Mouse (Mus musculus) right cerebral cortex, postnatal 14 days (tissue): ENCODE measurements around the gene Trak1.

Experiments used
- DNase-seq: peaks from one replicate; pipeline ENCODE4 v3.0.0; 2022

Gene Trak1

DNA sequence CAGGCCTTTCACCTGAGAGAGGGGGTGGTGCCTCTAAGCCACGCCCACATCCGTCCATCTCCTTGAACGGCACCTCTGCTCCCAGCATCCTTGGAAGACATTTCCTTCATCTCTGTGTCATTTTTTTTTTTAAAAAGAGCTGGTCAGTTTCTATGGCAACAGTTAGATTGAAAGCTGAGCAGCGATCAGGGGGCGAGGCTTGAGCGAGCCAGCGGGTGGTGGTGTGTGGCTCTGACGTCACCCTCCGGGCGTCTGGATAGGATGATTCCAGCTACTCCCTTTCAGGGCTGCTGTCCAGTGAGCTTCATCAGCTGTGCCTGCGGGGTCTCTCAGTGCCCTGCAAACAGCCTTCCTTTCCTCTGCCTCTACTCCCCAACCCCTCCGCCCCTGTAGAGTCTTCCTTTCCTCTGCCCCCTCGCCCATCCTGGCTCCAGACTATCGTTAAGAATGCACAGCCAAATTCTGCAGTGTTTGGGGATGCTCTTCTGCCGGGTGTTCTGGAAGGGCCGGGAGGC lies 105.9 kb downstream of the Trak1 start:
- peak; percentile 87 for DNase-seq

DNA sequence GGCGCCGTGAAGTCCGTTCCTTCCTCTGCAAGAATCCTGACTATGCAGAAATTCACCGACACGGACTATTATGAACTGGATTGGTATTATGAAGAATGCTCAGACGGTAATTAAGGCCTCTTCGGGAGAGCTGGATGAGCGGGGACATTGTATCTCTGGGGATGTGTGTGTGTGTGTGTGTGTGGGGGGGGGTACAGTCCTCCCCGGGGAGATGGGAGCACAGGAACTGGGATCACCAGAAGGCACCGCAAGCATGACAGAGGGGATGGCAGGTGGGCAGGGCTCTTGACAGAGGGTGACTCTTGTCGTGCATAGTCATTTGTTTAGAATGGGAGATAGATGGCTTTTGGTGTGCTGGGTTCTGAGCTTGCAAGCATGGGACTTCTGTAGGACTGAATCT lies 106.4 kb downstream of the Trak1 start:
- no peak for DNase-seq

DNA sequence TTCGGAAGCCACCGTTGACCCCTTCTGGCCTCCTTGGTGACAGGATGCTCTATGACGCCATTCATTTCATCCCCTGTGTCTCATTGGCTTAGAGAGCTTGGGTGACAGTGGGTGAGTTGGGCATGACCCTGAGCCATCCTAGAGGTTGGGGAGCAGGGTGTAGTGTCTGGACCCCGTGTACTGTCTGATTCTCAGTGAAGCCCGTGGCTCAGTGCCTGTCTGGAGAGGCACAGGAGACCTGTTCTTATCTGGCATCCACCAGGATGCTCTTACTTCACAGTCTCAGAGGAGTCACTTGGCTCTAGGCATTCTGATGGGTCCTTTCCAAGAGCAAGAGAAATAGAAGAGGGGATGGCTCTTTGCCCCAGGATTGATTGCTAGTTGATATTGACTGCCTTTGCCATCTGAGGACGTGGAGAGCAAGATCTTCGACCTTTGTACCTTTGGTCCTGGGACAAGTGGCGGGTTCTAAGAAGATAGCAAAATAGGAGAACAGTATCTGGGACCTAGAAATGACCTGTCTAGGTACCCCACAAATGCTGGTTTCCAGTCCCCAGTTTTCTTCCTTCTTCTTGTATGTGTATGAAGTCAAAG lies 107.9 kb downstream of the Trak1 start:
- no peak for DNase-seq

DNA sequence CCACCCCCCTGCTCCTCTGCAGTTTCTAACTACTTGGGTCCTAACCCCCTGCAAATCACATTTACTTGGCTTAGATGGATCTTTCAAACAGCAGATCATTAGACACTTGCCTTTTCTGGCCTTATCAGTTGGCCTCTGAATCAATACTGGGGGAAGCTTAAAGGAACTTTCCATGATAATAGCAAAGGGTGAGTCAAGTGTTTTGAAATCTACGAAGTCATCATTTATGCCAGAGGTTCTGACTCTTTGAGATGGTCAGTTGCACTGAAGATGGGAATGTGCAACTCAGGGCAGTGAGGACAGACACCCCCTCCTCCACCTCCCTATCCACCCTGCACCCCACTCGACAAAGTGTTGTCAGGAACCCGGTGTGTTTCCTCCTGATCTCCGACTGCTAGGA lies 108.5 kb downstream of the Trak1 start:
- DNase-seq, result no peak

DNA sequence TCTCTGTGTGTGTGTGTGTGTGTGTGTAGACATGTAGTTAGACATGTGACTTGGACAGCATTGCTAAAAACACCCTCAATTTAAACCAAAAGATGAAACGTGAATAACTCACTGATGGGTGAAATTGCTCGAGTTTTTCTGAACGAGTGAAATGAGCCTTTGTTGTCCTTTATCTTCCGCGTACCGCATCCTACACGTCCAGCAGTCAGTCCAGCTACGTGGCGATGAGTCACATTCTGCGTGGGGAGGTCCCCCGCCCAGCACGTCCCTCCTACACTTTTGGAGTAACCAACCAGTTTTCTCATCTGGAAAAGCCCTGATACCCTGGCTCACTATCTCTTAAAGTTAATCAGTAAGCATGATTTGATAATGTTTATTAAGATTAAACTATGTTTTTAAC lies 116.9 kb downstream of the Trak1 start:
- no peak for DNase-seq

DNA sequence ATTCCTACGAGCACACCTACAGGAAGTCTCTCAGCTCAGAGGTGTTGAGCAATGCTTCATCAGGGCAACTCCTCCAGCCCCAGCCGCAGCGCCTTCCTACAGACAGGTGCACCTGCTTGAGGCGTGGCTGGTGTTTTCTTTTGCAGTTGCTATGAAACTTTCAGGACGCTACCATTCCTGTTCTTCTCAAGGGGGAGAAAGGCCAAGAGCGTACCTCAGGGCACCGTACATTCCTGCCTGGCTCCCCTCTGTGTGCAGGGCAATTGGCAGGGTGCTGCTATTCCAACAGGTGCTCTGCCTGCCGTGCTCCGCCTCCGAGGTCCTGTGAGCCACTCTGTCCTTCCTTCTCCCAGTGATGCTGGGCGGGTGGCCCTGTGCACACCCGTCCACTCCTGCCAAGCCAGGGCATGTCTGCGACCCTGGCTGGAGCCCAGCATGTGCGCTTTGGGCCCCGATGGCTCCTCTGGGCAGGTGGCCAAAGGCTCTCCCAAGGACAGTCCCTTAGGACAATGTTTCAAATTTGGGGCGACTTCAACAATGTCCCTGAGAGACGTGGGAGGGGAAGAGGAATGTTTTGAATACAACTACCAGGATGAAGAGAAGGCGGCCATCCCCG lies 118.4 kb downstream of the Trak1 start:
- peak; percentile 27 for DNase-seq

DNA sequence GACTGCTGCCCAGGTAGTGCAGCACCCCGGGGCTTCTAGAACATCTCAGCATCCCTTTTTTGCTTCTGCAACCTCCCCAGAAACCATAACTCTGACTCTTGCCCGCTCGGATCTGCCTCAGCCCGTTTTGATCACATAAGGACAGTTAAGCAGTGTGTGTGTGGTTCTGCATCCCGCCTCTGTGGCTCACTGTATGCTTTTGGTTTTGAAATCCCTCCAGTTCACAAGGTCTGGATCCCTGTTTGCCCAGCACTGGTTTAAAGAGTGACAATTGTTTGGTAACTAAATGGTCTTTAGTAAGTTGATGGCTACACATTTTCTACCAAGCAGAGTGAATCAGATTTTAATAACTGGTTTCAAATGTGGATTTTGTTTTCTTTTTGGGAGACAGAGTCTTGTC lies 119.2 kb downstream of the Trak1 start:
- no peak for DNase-seq

DNA sequence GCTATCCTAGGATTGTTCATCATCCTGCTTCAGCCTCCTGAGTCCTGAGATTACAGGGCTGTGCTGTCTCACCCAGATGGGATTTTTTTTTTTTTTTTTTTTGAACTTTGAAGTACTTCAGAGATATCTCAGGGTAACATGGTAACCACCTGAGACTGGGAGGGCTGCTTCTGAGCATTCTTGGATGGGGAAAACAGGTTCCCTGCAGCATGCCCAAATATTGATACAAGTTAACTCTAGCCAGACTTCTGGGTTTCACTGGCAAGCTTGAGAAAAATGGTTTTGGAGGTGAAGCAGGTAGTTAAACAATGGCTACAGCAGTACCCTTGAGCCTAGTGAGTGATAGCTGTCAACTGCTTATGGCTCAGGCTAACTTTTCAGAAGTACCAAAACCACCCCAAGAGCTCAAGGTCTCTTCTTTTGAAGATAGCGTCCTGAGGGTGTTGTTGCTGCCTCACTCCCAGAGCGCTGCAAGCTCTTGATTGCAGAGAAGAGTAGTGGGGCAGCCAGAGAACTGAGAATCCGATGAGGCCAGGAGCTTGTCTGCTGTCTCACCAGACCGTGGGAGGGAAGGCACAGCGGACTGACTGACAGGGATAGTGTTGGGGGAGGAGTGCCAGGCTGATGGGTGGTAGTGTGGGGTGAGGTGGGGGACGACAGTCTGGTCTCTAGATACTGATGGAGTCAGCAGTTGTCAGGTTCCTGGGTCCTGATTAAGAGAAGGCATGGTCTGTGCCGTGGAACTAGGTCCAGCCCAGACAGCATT lies 119.8 kb downstream of the Trak1 start:
- DNase-seq, result no peak

DNA sequence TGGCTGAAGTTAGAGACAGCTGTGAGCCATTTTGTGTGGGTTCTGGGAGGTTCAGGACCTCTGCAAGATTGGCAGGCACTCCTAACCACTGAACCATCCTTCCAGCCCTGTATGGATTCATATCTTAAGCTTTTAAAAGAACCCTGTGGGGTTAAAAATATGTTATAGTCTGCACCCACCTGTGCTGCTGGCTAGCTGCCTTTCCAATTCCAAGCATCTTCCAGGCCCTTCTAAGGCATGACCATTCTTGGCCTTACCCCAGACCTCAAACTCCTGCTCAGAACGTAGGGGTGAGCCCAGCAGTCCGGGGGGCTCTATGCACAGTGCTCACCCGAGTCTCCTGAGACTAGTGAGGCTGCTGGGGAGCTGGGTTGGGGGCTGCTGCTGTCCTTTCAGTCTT lies 121.7 kb downstream of the Trak1 start:
- no peak for DNase-seq

DNA sequence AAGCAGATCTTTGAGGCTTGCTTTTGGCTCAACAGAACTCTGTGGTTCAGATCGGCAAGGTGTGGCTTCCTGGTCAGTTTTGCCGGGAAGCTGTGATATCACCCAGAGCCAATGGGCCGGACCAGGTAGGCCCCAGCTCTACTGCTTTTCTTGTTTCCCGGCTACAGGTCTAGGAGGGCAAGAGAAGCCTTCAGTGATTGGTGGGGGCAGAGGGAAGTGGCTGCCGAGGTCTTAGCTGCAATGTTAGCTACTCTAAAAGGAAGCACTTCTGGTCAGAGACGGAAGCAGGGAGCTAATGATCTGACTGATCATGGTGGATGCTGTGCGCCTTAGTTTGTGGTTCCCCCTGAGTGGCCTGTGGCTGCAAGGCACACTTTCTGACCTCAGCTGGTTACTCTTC lies 122.3 kb downstream of the Trak1 start:
- DNase-seq, result no peak

DNA sequence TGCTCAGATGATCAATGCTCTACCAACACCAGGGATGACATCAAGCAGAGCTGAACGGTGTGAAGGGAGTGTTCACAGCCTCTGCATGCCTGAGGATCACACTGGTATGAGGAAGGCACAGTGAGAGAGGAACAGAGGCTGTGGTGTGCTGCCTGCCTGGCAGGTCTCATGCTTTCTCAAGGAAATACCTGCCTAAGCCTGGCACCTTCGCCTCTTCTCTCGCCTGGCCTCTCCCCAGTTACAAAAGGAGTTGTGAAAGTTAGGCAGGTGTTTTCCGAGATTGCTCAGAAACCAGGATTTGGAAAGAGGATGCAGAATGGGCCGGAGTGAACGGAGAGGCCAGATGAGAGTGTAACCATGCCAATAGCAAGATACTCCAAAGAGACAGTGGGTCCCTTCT lies 123.5 kb downstream of the Trak1 start:
- no peak for DNase-seq

DNA sequence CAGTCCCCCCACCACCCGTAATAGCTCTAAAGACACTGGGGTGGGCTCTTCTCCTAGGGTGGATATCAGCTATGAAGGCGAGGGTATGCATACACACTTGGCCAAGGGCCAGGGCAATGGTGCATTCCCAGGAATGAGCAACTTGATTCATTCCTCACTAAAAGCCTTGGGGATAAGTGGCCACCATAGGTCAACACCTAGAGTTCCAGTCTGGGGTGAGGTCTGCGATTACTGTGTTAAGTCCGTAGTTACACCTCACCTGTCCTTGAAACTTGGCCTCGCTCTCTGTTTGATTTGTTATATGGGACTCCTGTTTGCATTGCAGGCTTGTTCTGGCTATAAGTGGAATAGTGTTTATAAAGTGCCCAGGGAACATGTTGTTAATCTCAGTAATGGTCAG lies 125.1 kb downstream of the Trak1 start:
- DNase-seq, result no peak

DNA sequence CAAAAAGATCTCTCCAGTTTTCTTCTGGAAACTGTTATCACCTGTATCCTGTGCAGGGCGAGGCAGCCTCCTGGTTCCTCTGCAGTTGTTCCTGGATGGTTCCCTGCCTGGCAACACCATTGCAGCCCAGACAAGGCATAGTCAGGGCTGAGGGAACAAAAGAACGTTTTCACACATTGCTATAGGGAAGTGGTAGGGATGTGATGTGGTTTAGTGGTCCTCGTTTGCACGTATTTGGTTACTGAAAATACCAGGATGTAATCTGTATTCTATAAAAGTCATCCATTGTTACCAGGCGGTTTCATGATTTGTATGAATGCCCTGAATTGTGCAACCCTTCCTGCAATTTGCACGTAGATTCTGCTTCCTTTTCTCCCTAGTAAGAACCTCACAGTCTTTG lies 126.3 kb downstream of the Trak1 start:
- no peak for DNase-seq

DNA sequence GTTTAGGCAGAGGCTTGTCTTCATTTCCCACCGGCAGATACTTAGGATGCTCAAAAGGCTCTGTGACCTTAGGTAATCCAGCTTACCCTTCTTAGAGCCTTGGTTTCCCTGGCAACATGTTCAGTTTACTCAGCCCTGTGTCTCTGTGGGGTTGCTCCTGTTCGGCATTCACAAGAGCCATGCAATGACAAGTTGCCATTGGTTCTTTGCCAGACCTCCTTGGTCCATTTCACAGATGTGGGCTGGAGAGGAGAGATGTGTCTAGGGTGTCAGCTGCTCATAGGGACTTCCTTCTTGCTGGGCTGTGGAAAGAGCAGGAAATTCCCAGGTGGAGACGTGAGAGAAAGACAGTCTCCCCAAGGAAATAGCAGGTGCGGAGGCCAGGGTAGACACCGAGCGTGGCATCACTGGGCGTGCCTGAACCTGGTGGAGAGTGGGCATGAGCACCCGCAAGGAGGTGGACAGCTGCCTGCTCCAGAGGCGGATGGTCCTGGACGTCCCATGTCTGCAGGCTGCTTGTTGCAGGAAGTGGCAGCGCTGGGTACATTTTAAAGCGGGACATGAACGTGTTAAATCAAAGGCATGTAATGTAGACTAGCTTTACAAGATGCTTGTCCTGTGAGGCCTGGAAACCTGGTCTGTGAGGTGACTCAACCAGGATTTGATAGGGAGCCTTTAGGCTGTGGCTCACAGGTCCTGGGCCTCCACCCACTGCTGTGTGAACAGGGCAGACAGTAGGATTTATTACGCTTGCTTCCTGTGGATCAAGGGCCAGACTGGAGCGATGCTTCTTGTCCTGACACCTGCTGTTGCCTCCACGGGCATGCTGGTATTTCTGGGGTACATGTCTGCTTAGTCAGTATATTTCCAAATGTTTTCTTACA lies 127.2 kb downstream of the Trak1 start:
- DNase-seq, result no peak

DNA sequence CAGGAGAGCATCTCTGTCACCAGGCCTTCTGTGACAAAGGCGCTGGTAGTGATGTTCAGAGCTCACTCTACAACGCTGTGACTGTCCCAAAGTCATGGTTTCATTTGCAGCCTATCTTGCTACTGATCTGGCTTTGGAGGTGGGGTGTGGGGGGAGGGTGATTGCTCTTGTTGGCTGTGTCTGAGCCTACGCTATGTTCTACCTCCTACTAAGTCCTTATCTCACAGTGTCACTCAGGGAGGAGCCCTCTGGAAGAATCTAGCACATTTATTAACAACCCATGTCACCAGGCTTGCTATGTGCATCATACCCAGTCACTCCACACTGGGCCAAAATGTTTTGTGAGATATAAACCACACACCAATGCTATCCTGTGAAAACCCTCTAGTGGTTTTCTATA lies 129.1 kb downstream of the Trak1 start:
- no peak for DNase-seq

DNA sequence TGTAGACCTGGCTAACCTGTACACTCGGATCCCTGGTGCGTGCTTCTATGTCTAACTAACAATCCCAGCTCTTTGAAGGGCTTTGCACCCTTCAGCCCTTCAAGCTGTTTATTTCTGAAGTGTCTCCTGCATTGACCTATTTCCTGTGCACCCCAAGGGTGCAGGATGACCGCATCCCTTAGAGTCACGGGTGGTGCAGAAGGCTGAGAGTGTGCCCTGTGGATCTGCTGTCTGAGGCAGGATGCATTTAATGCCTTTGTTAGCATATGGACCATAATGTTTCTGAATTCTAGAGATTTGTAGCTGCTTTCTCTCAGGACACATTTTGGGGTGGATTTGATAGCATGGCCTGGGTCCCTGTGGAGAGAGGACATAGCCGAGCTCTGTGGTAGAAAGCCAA lies 129.6 kb downstream of the Trak1 start:
- no peak for DNase-seq

DNA sequence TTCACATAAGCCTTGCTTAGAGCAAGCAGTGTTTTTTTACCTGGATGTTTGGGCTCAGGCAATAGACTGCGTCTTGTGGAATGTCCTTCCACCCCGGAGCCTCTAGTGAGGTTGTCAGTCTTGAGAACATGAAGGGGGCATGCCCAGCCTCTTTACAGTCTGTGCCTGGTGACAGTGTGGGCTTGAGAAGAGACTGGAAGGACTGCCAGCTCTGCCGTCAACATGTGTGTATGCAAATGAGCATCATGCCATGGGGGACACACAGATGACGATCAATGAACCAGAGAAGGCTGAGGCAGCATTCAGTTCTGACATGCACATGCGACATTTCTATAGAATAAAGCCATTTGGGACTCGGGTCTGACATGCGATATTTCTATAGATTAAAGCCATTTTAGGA lies 132.3 kb downstream of the Trak1 start:
- no peak for DNase-seq

DNA sequence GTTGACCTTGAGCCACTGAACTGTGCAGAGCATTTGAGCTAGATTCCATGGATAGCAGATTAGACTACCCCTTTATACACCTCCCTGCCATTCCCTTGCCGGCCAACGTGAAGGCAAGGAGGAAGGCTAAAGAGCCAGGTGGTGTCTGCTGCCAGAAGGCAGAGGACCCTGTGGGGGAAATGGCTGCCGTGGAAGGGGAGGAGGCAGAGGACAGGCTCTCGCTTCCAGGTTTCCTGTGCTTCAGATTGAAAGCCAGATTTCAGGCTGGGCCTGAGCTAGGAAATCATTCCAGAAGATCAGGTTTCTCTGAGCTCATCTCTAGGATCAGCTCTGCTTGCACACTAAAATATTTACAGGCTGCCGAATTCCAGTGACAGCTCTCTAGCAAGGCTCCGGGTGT lies 133.1 kb downstream of the Trak1 start:
- no peak for DNase-seq

DNA sequence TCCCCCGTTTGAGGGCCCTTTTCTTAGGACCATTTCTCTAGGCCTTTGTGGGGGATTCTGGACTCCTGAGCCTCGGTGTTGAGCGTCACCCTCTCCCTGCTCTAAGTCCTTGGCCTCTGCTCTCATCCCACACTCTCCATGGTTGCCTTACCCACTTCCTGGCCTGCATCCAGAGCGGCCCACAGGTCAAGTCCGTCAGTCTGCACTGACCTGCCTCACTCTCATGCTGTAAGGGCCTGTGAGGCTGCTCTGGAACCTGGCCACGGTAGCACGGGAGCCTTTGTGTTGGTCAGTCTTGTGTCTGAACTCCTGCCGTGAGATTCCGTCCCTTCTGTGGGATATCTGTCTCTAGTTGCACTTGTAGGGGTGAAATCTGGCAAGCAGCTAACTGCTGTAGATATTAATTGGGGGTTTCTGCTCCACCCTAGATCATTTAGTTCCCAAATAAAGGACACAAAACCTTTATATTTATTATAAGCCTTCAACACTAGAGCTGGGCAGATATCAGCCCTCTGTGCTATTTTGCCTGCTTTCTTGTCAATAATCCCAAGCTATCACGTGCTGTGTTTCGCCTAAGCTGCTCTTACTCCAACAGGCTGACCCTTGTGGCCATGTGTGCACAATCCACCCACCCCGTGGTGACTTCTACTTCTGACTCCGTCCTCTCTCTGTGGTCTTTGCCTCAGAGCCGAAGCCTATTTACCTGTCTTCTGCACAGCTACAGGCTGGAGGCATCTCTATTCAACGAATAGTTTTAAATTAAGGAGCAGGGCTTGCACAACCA lies 136.6 kb downstream of the Trak1 start:
- no peak for DNase-seq

DNA sequence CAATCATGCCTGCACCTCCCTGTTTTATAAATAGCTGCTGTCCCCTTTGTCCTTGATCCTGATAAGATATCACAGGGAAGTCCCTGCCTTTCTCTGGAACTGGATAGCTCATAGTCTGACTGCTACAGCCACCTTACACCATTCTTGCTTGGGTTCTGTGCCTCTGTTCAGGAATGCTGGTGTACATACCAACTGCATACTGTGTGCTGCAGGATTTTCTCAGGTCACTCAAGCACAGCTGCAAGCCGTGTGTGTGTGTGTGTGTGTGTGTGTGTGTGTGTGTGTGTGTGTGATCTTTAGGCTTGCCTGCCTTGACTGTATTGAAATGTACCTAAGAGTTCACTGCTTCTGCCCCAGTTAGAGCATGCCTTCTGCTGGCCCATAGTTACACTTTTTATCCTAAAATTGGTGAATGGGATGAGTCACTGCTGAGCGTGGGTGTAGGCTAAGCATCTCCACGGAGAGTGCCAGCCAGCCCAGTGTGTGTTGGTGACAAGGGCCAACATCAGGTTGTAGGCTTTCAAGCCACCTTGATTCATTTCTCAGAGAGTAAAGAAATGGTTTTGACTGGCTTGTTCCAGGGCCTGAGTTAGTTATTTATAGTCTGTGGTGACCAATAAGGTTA lies 138.1 kb downstream of the Trak1 start:
- DNase-seq, result no peak

DNA sequence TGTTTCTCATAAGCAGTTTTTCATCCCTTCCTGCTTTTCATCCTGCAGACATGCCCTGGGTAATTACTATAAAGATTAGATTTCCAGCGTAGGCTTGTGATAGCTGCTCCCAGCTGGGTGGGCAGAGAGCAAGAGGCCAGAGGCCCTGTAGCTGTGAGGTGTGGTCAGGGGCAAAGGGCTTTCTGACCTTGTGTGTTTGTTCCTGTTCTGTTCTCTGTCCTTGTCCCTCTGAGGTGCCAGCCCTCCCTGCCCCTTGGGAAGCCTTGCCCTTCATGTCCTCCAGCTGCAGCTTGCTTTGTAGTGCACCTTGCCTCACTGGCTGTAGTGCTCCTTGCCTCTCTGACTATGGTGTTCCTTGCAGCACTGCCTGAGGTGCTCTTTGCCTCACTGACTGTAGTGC lies 139.2 kb downstream of the Trak1 start:
- DNase-seq, result no peak

DNA sequence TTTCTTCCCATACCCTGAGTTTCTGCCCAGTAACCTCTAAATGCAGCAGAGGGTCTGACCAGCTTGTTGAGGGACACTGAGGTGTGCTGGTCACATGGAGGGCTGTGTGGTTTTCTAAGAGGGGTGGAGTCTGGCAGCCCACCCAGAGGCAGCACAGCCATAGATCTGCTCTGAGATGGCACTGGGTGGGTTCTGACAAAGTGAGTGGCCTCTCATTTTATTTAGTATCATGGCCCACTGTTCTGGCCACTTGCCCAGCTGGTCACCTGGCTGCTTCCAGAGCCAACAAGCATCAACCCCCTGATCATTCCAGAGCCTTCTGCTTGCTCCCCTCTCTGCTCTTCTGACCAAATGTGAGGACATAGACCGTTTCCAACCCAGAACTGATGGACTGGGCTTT lies 144.8 kb downstream of the Trak1 start:
- no peak for DNase-seq
